Mouse (Mus musculus) heart, postnatal 0 days (tissue): ENCODE measurements around the gene Hao1.

Experiments used
- CTCF ChIP-seq: IDR thresholded peaks from 2 replicates; pipeline ENCODE4 v1.5.1; 2016; ENCODE audit warnings: antibody characterized with exemption, control low read depth, low read depth
- EP300 ChIP-seq: IDR thresholded peaks from 2 replicates; pipeline ENCODE4 v1.6.1; 2016; ENCODE audit warnings: antibody characterized with exemption, low read depth

GRCm38 (mm10) chr2:134481759-134482158 is 72.4 kb downstream of the Hao1 start:
- TF ChIP-seq CTCF: peak; percentile 93
- no peak for TF ChIP-seq EP300
